Mouse (Mus musculus): ENCODE data around the gene Fbxl7.

DNA sequence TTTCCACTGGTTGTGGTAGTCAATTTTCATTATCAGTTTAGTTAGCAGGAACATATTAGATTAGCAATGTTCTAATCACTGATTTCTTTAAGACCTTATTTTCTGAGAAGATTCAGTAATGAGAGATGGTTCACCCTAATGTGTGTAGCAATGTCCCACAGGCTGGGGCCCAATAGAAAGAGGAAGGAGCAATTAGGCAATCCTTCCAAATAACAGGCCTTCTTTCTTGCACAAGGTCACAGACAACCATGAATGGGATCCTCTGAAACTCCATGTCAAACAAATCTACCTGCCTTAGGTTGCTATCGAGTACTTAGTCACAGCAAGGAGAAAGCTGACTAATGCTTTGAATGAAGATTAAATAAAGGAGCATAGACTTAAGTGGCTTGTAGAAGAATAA, 316.9 kb downstream of the Fbxl7 start:
- TF ChIP-seq CTCF (IDR thresholded peaks at IDR 0.05; ENCODE audit: control insufficient read depth, insufficient read depth, low read length) (no peak), POLR2A (IDR thresholded peaks at IDR 0.05; ENCODE audit: borderline replicate concordance, control insufficient read depth, low read depth, low read length) (no peak)
